Mouse (Mus musculus) embryo, embryonic 11 days (tissue): ENCODE data around the gene Cbfa2t3.

ENCODE experiments used
- DNase-seq: peaks from one replicate; pipeline ENCODE4 v3.0.0-alpha.2; 2015

Cbfa2t3 gene

GRCm38 (mm10) chr8:122699005-122699492 is at the start of gene Cbfa2t3:
TSS of gene Cbfa2t3 (minus strand) at chr8:122699109.
- DNase-seq, result peak; percentile 28

GRCm38 (mm10) chr8:122747825-122748224 is 48.9 kb upstream of the Cbfa2t3 start:
- no peak for DNase-seq

- no peak for DNase-seq
Measured at GRCm38 (mm10) chr8:122746439-122746838, 47.5 kb upstream of the Cbfa2t3 start.

GRCm38 (mm10) chr8:122745750-122746275 is 46.9 kb upstream of the Cbfa2t3 start:
- peak; percentile 59 for DNase-seq

- DNase-seq, result peak; percentile 26
Measured at GRCm38 (mm10) chr8:122745022-122745749, 46.3 kb upstream of the Cbfa2t3 start.

- DNase-seq, result peak; percentile 31
Measured at GRCm38 (mm10) chr8:122742471-122742870, 43.6 kb upstream of the Cbfa2t3 start.

GRCm38 (mm10) chr8:122739102-122739725 is 40.3 kb upstream of the Cbfa2t3 start:
- DNase-seq, result peak; percentile 55

GRCm38 (mm10) chr8:122737886-122738285 is 39.0 kb upstream of the Cbfa2t3 start:
- DNase-seq, result no peak

GRCm38 (mm10) chr8:122737071-122737470 is 38.2 kb upstream of the Cbfa2t3 start:
- peak; percentile 56 for DNase-seq

GRCm38 (mm10) chr8:122736623-122737022 is 37.7 kb upstream of the Cbfa2t3 start:
- no peak for DNase-seq

- no peak for DNase-seq
Measured at GRCm38 (mm10) chr8:122735542-122736473, 36.9 kb upstream of the Cbfa2t3 start.

- DNase-seq, result no peak
Measured at GRCm38 (mm10) chr8:122735110-122735509, 36.2 kb upstream of the Cbfa2t3 start.

- no peak for DNase-seq
Measured at GRCm38 (mm10) chr8:122728630-122729029, 29.7 kb upstream of the Cbfa2t3 start.

- no peak for DNase-seq
Measured at GRCm38 (mm10) chr8:122727412-122727811, 28.5 kb upstream of the Cbfa2t3 start.

- DNase-seq, result no peak
Measured at GRCm38 (mm10) chr8:122726789-122727188, 27.9 kb upstream of the Cbfa2t3 start.

GRCm38 (mm10) chr8:122725187-122725586 is 26.3 kb upstream of the Cbfa2t3 start:
- DNase-seq, result no peak

GRCm38 (mm10) chr8:122720811-122721640 is 22.1 kb upstream of the Cbfa2t3 start:
- DNase-seq, result no peak

- peak; percentile 60 for DNase-seq
Measured at GRCm38 (mm10) chr8:122720070-122720729, 21.3 kb upstream of the Cbfa2t3 start.

GRCm38 (mm10) chr8:122719500-122720065 is 20.7 kb upstream of the Cbfa2t3 start:
- peak; percentile 35 for DNase-seq

GRCm38 (mm10) chr8:122718711-122719499 is 20.0 kb upstream of the Cbfa2t3 start:
- no peak for DNase-seq
